Mouse (Mus musculus): ENCODE data around the gene Styxl1. TPM values are rescaled to one million over a fixed set of nuclear protein-coding genes. Genes with fewer than 3 reads are reported as not detected.

Gene Styxl1
- polyA plus RNA-seq, 1 experiment, result 0.07 TPM

- no peak overlapping the region for H3K4me3 ChIP-seq
- TF ChIP-seq CEBPB (IDR thresholded peaks at IDR 0.05; ENCODE audit: insufficient read depth, poor library complexity, severe bottlenecking) (peak; percentile 71; the same call in 1 of the 2 replicates), REST (IDR thresholded peaks at IDR 0.05; ENCODE audit: insufficient read depth, insufficient read length) (no peak)
- peaks cover 43% of the 10 kb centered on the region for H3K79me2 ChIP-seq (ENCODE audit: control insufficient read depth, insufficient read depth)
- H3ac ChIP-seq (ENCODE audit: control insufficient read depth, insufficient read length), result no peak overlapping the region
- no peaks in the 10 kb centered on the region for H3K27me3 ChIP-seq (ENCODE audit: control insufficient read depth, insufficient read depth, insufficient read length)
- no peak overlapping the region for H3K4me2 ChIP-seq (ENCODE audit: low read depth)
- H3K36me3 ChIP-seq (ENCODE audit: control insufficient read depth, insufficient read depth), result no peaks in the 10 kb centered on the region
These were observed 80.5 kb downstream of the Styxl1 start for GRCm38 (mm10) chr5:135697711-135698111.

Other genes starting within 250 kb of the Styxl1 start
- 65.2 TPM for gene Hip1, start 233.3 kb downstream of the Styxl1 start, polyA plus RNA-seq (2012; fragmentation: generic; extraction: Trizol)
- gene Ccl26, start 214.8 kb downstream of the Styxl1 start, polyA plus RNA-seq (2012; fragmentation: generic; extraction: Trizol), result not detected
- not detected for gene Ccl24, start 205.3 kb downstream of the Styxl1 start, polyA plus RNA-seq (2012; fragmentation: generic; extraction: Trizol)
- gene Rhbdd2, start 145.8 kb downstream of the Styxl1 start, polyA plus RNA-seq (2012; fragmentation: generic; extraction: Trizol), result 16.7 TPM
- 90.6 TPM for gene Por, start 108.4 kb downstream of the Styxl1 start, polyA plus RNA-seq (2012; fragmentation: generic; extraction: Trizol)
- gene Tmem120a, start 33.9 kb downstream of the Styxl1 start, polyA plus RNA-seq (2012; fragmentation: generic; extraction: Trizol), result 32.7 TPM
- 725 TPM for gene Mdh2, start 95 bp upstream of the Styxl1 start, polyA plus RNA-seq (2012; fragmentation: generic; extraction: Trizol)
- not detected for gene Srrm3, start 28.5 kb upstream of the Styxl1 start, polyA plus RNA-seq (2012; fragmentation: generic; extraction: Trizol)
- 622 TPM for gene Hspb1, start 109.5 kb upstream of the Styxl1 start, polyA plus RNA-seq (2012; fragmentation: generic; extraction: Trizol)
- gene Ywhag, start 156.2 kb upstream of the Styxl1 start, polyA plus RNA-seq (2012; fragmentation: generic; extraction: Trizol), result 244 TPM
- 2.4 TPM for gene Ssc4d, start 196.1 kb upstream of the Styxl1 start, polyA plus RNA-seq (2012; fragmentation: generic; extraction: Trizol)
- gene Zp3, start 201.7 kb upstream of the Styxl1 start, polyA plus RNA-seq (2012; fragmentation: generic; extraction: Trizol), result 0.11 TPM
- gene Dtx2, start 216.4 kb upstream of the Styxl1 start, polyA plus RNA-seq (2012; fragmentation: generic; extraction: Trizol), result 18.3 TPM

All from myocyte (in vitro differentiated cells).